Mouse (Mus musculus) liver, adult 2 months (tissue): ENCODE measurements around the gene Ednra. TPM values are rescaled to one million over a fixed set of nuclear protein-coding genes. Genes with fewer than 3 reads are reported as not detected.

ENCODE experiments used
- DNase-seq: peaks from one replicate; pipeline ENCODE4 v3.0.0-alpha.2; 2011; ENCODE audit warnings: low read depth, low spot score; ENCODE audit errors: extremely low read depth
- H3K27ac ChIP-seq: fragments of 200-500 bp; replicated peaks from 2 replicates; pipeline ENCODE4 v1.5.1; 2012; ENCODE audit warnings: low read depth, mild to moderate bottlenecking, control low read depth, inconsistent platforms, low read length; ENCODE audit not compliant: insufficient read depth
- H3K27me3 ChIP-seq: fragments of 200-500 bp; 2 replicates; pipeline ENCODE4 v1.6.1; 2012; ENCODE audit warnings: mild to moderate bottlenecking, moderate library complexity, low read length, inconsistent platforms; ENCODE audit not compliant: control insufficient read depth, insufficient read depth
- H3K36me3 ChIP-seq: fragments of 200-500 bp; 2 replicates; pipeline ENCODE4 v1.6.1; 2012; ENCODE audit warnings: low read length, inconsistent platforms; ENCODE audit not compliant: control insufficient read depth, insufficient read depth
- H3K4me1 ChIP-seq: fragments of 200-500 bp; 2 replicates; pipeline ENCODE4 v1.6.1; 2011; ENCODE audit warnings: low read length; ENCODE audit not compliant: control insufficient read depth, insufficient read depth
- H3K4me3 ChIP-seq: fragments of 200-500 bp; 2 replicates; pipeline ENCODE4 v1.5.1; 2011; ENCODE audit warnings: low read depth, mild to moderate bottlenecking, control low read depth, low read length, moderate library complexity; ENCODE audit not compliant: insufficient read depth
- H3K79me2 ChIP-seq: fragments of 200-500 bp; 2 replicates; pipeline ENCODE4 v1.6.1; 2012; ENCODE audit warnings: inconsistent platforms, mild to moderate bottlenecking, low read length, moderate library complexity; ENCODE audit not compliant: control insufficient read depth, insufficient read depth
- H3K9ac ChIP-seq: fragments of 200-500 bp; 2 replicates; pipeline ENCODE4 v1.6.1; 2012; ENCODE audit warnings: low read depth, mild to moderate bottlenecking, control low read depth, inconsistent platforms, low read length
- CTCF ChIP-seq: fragments of 200-500 bp; IDR thresholded peaks from 2 replicates; pipeline ENCODE4 v1.5.1; 2011; ENCODE audit warnings: low read depth, low read length, control low read depth
- POLR2A ChIP-seq: fragments of 200-500 bp; IDR thresholded peaks from 2 replicates; pipeline ENCODE4 v1.6.1; 2011; ENCODE audit warnings: low read length, control low read depth; ENCODE audit not compliant: insufficient read depth; ENCODE audit errors: extremely low read depth
- WGBS: fragments of 180-500 bp; shearing (Covaris S2); methylation state at CpG from one replicate; pipeline ENCODE4 v1.1.7; 2018; 5-methylcytosine and 5-hydroxymethylcytosine counted together
- polyA plus RNA-seq: library from polyadenylated mRNA; depleted of rRNA; stranded (reverse); fragments of >200 nt; gene quantifications from 2 replicates; pipeline ENCODE4 v1.2.3, GENCODE M21; 2012
- total RNA-seq: library from RNA; depleted of rRNA; stranded (reverse); fragments of >200 nt; gene quantifications from 2 replicates; pipeline ENCODE4 v1.2.3, GENCODE M21; 2014

Gene Ednra
- total and polyA plus RNA-seq, 2 experiments: 1.8 to 2.0 TPM

- no peak for TF ChIP-seq POLR2A
- TF ChIP-seq CTCF: no peak
- H3K4me3 ChIP-seq: no peak overlapping the region
- H3K4me1 ChIP-seq: no peaks in the 10 kb centered on the region
- no peak overlapping the region for H3K9ac ChIP-seq
- H3K36me3 ChIP-seq: no peaks in the 10 kb centered on the region
- 78% methylated on average over 6 of the region's 6 CpGs for WGBS
- no peak overlapping the region for H3K27ac ChIP-seq
- no peaks in the 10 kb centered on the region for H3K27me3 ChIP-seq
- DNase-seq: no peak
- no peaks in the 10 kb centered on the region; the same call in 1 of the 2 replicates for H3K79me2 ChIP-seq
Observed at GRCm38 (mm10) chr8:77683356-77684106, 40.7 kb downstream of the Ednra start.

GRCm38 (mm10) chr8:77682008-77682934 is 42.0 kb downstream of the Ednra start:
- WGBS: 68% methylated on average over 15 of the region's 15 CpGs

GRCm38 (mm10) chr8:77672036-77672435 is 52.2 kb downstream of the Ednra start:
- TF ChIP-seq CTCF (no peak), POLR2A (no peak)
- no peak for DNase-seq
- no peaks in the 10 kb centered on the region for H3K4me1 ChIP-seq
- 74% methylated on average over 4 of the region's 4 CpGs for WGBS
- H3K9ac ChIP-seq: no peak overlapping the region
- no peaks in the 10 kb centered on the region for H3K36me3 ChIP-seq
- H3K4me3 ChIP-seq: no peak overlapping the region
- H3K27ac ChIP-seq: no peak overlapping the region
- H3K79me2 ChIP-seq: no peaks in the 10 kb centered on the region
- H3K27me3 ChIP-seq: no peaks in the 10 kb centered on the region

More at GRCm38 (mm10) chr8:77682008-77682934, 42.0 kb downstream of the Ednra start:
- Histone ChIP-seq H3K9ac (no peak overlapping the region), H3K36me3 (no peaks in the 10 kb centered on the region), H3K27ac (no peak overlapping the region), H3K79me2 (no peaks in the 10 kb centered on the region; the same call in 1 of the 2 replicates), H3K4me1 (no peaks in the 10 kb centered on the region), H3K27me3 (no peaks in the 10 kb centered on the region), H3K4me3 (no peak overlapping the region)
- no peak for TF ChIP-seq CTCF
- no peak for TF ChIP-seq POLR2A
- peak; percentile 5 for DNase-seq

- no peaks in the 10 kb centered on the region for H3K4me1 ChIP-seq
- H3K27me3 ChIP-seq: no peaks in the 10 kb centered on the region
- H3K4me3 ChIP-seq: no peak overlapping the region
- no peaks in the 10 kb centered on the region for H3K36me3 ChIP-seq
- DNase-seq: no peak
- H3K79me2 ChIP-seq: no peaks in the 10 kb centered on the region
- WGBS: 76% methylated on average over 4 of the region's 4 CpGs
- no peak overlapping the region for H3K27ac ChIP-seq
- no peak overlapping the region for H3K9ac ChIP-seq
- TF ChIP-seq CTCF (no peak), POLR2A (no peak)
Observed at GRCm38 (mm10) chr8:77670612-77671363, 53.5 kb downstream of the Ednra start.

DNA sequence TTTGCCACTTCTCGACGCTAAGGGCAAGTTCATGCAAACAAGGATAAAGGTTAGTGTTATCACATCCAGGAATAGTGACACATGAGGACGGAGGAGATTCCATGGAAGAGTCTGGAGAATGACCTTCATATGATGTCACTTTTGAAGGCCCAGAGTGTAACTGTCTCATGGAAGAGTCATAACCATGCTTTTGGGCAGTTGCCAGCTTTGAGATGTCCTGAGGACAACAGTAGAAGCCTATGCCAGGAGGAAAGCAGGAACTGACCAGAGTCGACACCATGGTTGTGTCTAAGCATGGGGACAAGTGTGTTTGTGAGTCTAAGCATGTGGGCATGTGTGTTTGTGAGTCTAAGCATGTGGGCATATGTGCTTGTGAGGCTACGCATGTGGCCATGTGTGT is 56.3 kb downstream of the Ednra start:
- 83% methylated on average over 5 of the region's 5 CpGs for WGBS
- no peak overlapping the region for H3K9ac ChIP-seq
- no peak overlapping the region for H3K27ac ChIP-seq
- TF ChIP-seq CTCF (no peak), POLR2A (no peak)
- no peaks in the 10 kb centered on the region for H3K36me3 ChIP-seq
- no peak overlapping the region for H3K4me3 ChIP-seq
- no peaks in the 10 kb centered on the region for H3K27me3 ChIP-seq
- no peak for DNase-seq
- H3K4me1 ChIP-seq: no peaks in the 10 kb centered on the region
- no peaks in the 10 kb centered on the region for H3K79me2 ChIP-seq
